Mouse (Mus musculus): Measurements from ENCODE around the gene Tgfbr3l. TPM values are rescaled to one million over a fixed set of nuclear protein-coding genes. Genes with fewer than 3 reads are reported as not detected.

Gene Tgfbr3l
- polyA plus RNA-seq, 1 experiment from 2014 or later, result 3.3 TPM

GRCm38 (mm10) chr8:4226739-4227347 lies 21.2 kb upstream of the Tgfbr3l start, which contains the start of gene Lrrc8e:
Lrrc8e (plus strand) TSS chr8:4226827.
- Histone ChIP-seq H3K36me3 (ENCODE audit: control insufficient read depth, insufficient read depth, low read length) (no peaks in the 10 kb centered on the region), H3K9ac (ENCODE audit: low read depth, low read length) (peak within 1 kb of the TSS; percentile 49), H3K27me3 (replicated peaks; ENCODE audit: control insufficient read depth, insufficient read depth, low read length) (peaks cover 16% of the 10 kb centered on the region), H3K4me1 (ENCODE audit: control insufficient read depth, insufficient read depth, low read length) (no peaks in the 10 kb centered on the region), H3K27ac (replicated peaks; ENCODE audit: low read depth, low read length) (no peak within 1 kb of the TSS), H3K9me3 (ENCODE audit: control insufficient read depth, low read length) (no peaks in the 10 kb centered on the region), H3K4me3 (ENCODE audit: low read depth, low read length) (peak within 1 kb of the TSS; percentile 35), H3K4me2 (ENCODE audit: low read depth, low read length) (peak within 1 kb of the TSS; percentile 53)
- DNase-seq (ENCODE audit: low spot score) (no peak), ATAC-seq (ENCODE audit: low read depth) (peak; percentile 58)
- 5% methylated on average over 24 of the region's 33 CpGs for WGBS

GRCm38 (mm10) chr8:4227919-4228318 lies 20.1 kb upstream of the Tgfbr3l start:
- no peak for ATAC-seq (ENCODE audit: low read depth)
- no peaks in the 10 kb centered on the region for H3K36me3 ChIP-seq (ENCODE audit: control insufficient read depth, insufficient read depth, low read length)
- WGBS, result 91% methylated on average over 4 of the region's 4 CpGs

GRCm38 (mm10) chr8:4229784-4230183 lies 18.2 kb upstream of the Tgfbr3l start:
- Histone ChIP-seq H3K9me3 (ENCODE audit: control insufficient read depth, low read length) (no peaks in the 10 kb centered on the region), H3K36me3 (ENCODE audit: control insufficient read depth, insufficient read depth, low read length) (no peaks in the 10 kb centered on the region), H3K4me2 (ENCODE audit: low read depth, low read length) (no peak overlapping the region), H3K9ac (ENCODE audit: low read depth, low read length) (no peak overlapping the region), H3K27me3 (replicated peaks; ENCODE audit: control insufficient read depth, insufficient read depth, low read length) (peaks cover 16% of the 10 kb centered on the region), H3K4me3 (ENCODE audit: low read depth, low read length) (no peak overlapping the region), H3K27ac (replicated peaks; ENCODE audit: low read depth, low read length) (no peak overlapping the region), H3K4me1 (ENCODE audit: control insufficient read depth, insufficient read depth, low read length) (no peaks in the 10 kb centered on the region)
- no peak for DNase-seq (ENCODE audit: low spot score)
- ATAC-seq (ENCODE audit: low read depth), result no peak
- 75% methylated on average over 5 of the region's 5 CpGs for WGBS

More at GRCm38 (mm10) chr8:4227919-4228318, 20.1 kb upstream of the Tgfbr3l start:
- no peak for DNase-seq (ENCODE audit: low spot score)
- Histone ChIP-seq H3K4me1 (ENCODE audit: control insufficient read depth, insufficient read depth, low read length) (no peaks in the 10 kb centered on the region), H3K27me3 (replicated peaks; ENCODE audit: control insufficient read depth, insufficient read depth, low read length) (peaks cover 16% of the 10 kb centered on the region), H3K9me3 (ENCODE audit: control insufficient read depth, low read length) (no peaks in the 10 kb centered on the region), H3K27ac (replicated peaks; ENCODE audit: low read depth, low read length) (no peak overlapping the region), H3K9ac (ENCODE audit: low read depth, low read length) (no peak overlapping the region), H3K4me2 (ENCODE audit: low read depth, low read length) (no peak overlapping the region), H3K4me3 (ENCODE audit: low read depth, low read length) (no peak overlapping the region)

- no peak overlapping the region for H3K4me2 ChIP-seq (ENCODE audit: low read depth, low read length)
- H3K9me3 ChIP-seq (ENCODE audit: control insufficient read depth, low read length), result no peaks in the 10 kb centered on the region
- no peak overlapping the region for H3K9ac ChIP-seq (ENCODE audit: low read depth, low read length)
- 51% methylated on average over 10 of the region's 10 CpGs for WGBS
- DNase-seq (ENCODE audit: low spot score) (no peak), ATAC-seq (ENCODE audit: low read depth) (0 out of 2 replicates have a peak, but pooled peaks have one; percentile 34)
- peaks cover 14% of the 10 kb centered on the region for H3K27me3 ChIP-seq (replicated peaks; ENCODE audit: control insufficient read depth, insufficient read depth, low read length)
- no peaks in the 10 kb centered on the region for H3K36me3 ChIP-seq (ENCODE audit: control insufficient read depth, insufficient read depth, low read length)
- H3K4me3 ChIP-seq (ENCODE audit: low read depth, low read length), result no peak overlapping the region
- H3K4me1 ChIP-seq (ENCODE audit: control insufficient read depth, insufficient read depth, low read length), result no peaks in the 10 kb centered on the region
- no peak overlapping the region for H3K27ac ChIP-seq (replicated peaks; ENCODE audit: low read depth, low read length)
These were observed 17.2 kb upstream of the Tgfbr3l start for GRCm38 (mm10) chr8:4230612-4231351.

GRCm38 (mm10) chr8:4237814-4238433 lies 10.1 kb upstream of the Tgfbr3l start:
- H3K4me3 ChIP-seq (ENCODE audit: low read depth, low read length), result peak overlapping the region; percentile 61
- WGBS, result 20% methylated on average over 15 of the region's 15 CpGs
- ATAC-seq (ENCODE audit: low read depth), result no peak; the same call in 1 of the 2 replicates
- peaks cover 15% of the 10 kb centered on the region; the same call in 1 of the 2 replicates for H3K4me1 ChIP-seq (ENCODE audit: control insufficient read depth, insufficient read depth, low read length)
- DNase-seq (ENCODE audit: low spot score), result no peak
- H3K27ac ChIP-seq (replicated peaks; ENCODE audit: low read depth, low read length), result peak overlapping the region; percentile 96
- H3K9ac ChIP-seq (ENCODE audit: low read depth, low read length), result peak overlapping the region; percentile 72
- peaks cover 22% of the 10 kb centered on the region for H3K36me3 ChIP-seq (ENCODE audit: control insufficient read depth, insufficient read depth, low read length)
- H3K9me3 ChIP-seq (ENCODE audit: control insufficient read depth, low read length), result no peaks in the 10 kb centered on the region
- H3K4me2 ChIP-seq (ENCODE audit: low read depth, low read length), result peak overlapping the region; percentile 80
- no peaks in the 10 kb centered on the region for H3K27me3 ChIP-seq (replicated peaks; ENCODE audit: control insufficient read depth, insufficient read depth, low read length)

GRCm38 (mm10) chr8:4238434-4239192 lies 9.4 kb upstream of the Tgfbr3l start, which contains the start of the genes Map2k7 and Gm49320:
Map2k7 (plus strand) TSS chr8:4238740.
Gm49320 (plus strand) TSS chr8:4238865.
- peaks cover 15% of the 10 kb centered on the region; the same call in 1 of the 2 replicates for H3K4me1 ChIP-seq (ENCODE audit: control insufficient read depth, insufficient read depth, low read length)
- peak within 1 kb of the TSS; percentile 61 for H3K4me3 ChIP-seq (ENCODE audit: low read depth, low read length)
- peaks cover 29% of the 10 kb centered on the region for H3K36me3 ChIP-seq (ENCODE audit: control insufficient read depth, insufficient read depth, low read length)
- H3K9ac ChIP-seq (ENCODE audit: low read depth, low read length), result peak within 1 kb of the TSS; percentile 83
- DNase-seq (ENCODE audit: low spot score), result peak; percentile 100
- under 1% methylated on average over 53 of the region's 71 CpGs for WGBS
- peak within 1 kb of the TSS; percentile 96 for H3K27ac ChIP-seq (replicated peaks; ENCODE audit: low read depth, low read length)
- no peaks in the 10 kb centered on the region for H3K27me3 ChIP-seq (replicated peaks; ENCODE audit: control insufficient read depth, insufficient read depth, low read length)
- peak; percentile 96 for ATAC-seq (ENCODE audit: low read depth)
- peak within 1 kb of the TSS; percentile 80 for H3K4me2 ChIP-seq (ENCODE audit: low read depth, low read length)
- no peaks in the 10 kb centered on the region for H3K9me3 ChIP-seq (ENCODE audit: control insufficient read depth, low read length)

GRCm38 (mm10) chr8:4239193-4239890 lies 8.7 kb upstream of the Tgfbr3l start:
- peak overlapping the region; percentile 61 for H3K4me3 ChIP-seq (ENCODE audit: low read depth, low read length)
- no peaks in the 10 kb centered on the region for H3K27me3 ChIP-seq (replicated peaks; ENCODE audit: control insufficient read depth, insufficient read depth, low read length)
- peak; percentile 0; the same call in 1 of the 2 replicates for ATAC-seq (ENCODE audit: low read depth)
- peak overlapping the region; percentile 83 for H3K9ac ChIP-seq (ENCODE audit: low read depth, low read length)
- DNase-seq (ENCODE audit: low spot score), result no peak
- H3K36me3 ChIP-seq (ENCODE audit: control insufficient read depth, insufficient read depth, low read length), result peaks cover 36% of the 10 kb centered on the region
- 16% methylated on average over 15 of the region's 19 CpGs for WGBS
- H3K9me3 ChIP-seq (ENCODE audit: control insufficient read depth, low read length), result no peaks in the 10 kb centered on the region
- H3K4me2 ChIP-seq (ENCODE audit: low read depth, low read length), result peak overlapping the region; percentile 66
- H3K4me1 ChIP-seq (ENCODE audit: control insufficient read depth, insufficient read depth, low read length), result peaks cover 15% of the 10 kb centered on the region; the same call in 1 of the 2 replicates
- no peak overlapping the region for H3K27ac ChIP-seq (replicated peaks; ENCODE audit: low read depth, low read length)
